Mouse (Mus musculus) forelimb bud, embryonic 11.5 days (tissue): ENCODE measurements around the gene Il17rc.

Experiments used
- DNase-seq: peaks from one replicate; pipeline ENCODE4 v3.0.0-alpha.2; 2012; ENCODE audit warnings: low read depth, low spot score

Il17rc gene

GRCm38 (mm10) chr6:113471297-113471936, at the start of gene Il17rc:
Gene Il17rc, plus strand, starts transcription at chr6:113471427.
- no peak for DNase-seq

- DNase-seq: no peak
Measured at GRCm38 (mm10) chr6:113423000-113423399, 48.2 kb upstream of the Il17rc start.

GRCm38 (mm10) chr6:113424187-113424586, 47.0 kb upstream of the Il17rc start:
- no peak for DNase-seq

DNA sequence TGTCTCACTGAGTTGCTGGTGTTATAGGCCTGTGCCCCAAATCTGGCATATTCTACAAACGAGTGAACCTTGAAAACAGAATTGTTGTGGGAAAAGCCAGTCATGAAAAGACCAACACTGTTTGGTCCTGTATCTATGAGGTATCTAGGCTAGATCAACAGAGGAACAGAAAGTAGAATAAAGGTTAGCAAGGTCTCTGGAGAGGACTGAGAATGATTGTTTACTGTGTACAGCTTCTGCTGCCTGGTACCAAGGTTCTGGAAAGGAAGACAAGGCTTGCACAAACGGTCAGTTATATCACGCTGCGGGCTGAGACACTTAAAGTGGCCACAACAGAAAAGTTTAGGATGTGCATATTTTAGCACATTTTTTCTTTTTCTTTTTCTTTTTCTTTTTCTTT, 44.5 kb upstream of the Il17rc start:
- DNase-seq: no peak

GRCm38 (mm10) chr6:113427397-113427796, 43.8 kb upstream of the Il17rc start:
- DNase-seq: peak; percentile 61

DNA sequence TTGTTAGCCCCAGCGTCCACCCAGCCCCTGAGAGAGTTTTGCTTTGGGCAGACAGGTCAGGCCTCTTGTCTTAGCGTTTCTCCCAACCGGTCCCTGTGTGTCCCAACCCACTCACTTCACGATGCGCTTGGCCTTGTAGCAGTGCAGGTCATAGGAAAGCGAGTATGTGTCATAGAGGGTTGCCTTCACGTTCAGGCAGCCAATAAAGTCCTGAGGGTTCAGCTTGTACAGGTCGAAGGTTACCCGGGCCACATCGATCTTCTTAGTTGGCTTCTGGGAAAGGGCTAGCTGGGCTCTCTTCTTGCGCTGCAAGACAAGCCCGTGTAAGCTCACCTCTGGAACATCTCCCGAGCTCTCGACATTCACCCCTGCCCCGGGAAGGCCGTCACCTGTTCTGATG, 43.2 kb upstream of the Il17rc start:
- DNase-seq: no peak

- no peak for DNase-seq
Measured at GRCm38 (mm10) chr6:113429965-113430364, 41.3 kb upstream of the Il17rc start.

GRCm38 (mm10) chr6:113430846-113431245, 40.4 kb upstream of the Il17rc start:
- DNase-seq: no peak

DNA sequence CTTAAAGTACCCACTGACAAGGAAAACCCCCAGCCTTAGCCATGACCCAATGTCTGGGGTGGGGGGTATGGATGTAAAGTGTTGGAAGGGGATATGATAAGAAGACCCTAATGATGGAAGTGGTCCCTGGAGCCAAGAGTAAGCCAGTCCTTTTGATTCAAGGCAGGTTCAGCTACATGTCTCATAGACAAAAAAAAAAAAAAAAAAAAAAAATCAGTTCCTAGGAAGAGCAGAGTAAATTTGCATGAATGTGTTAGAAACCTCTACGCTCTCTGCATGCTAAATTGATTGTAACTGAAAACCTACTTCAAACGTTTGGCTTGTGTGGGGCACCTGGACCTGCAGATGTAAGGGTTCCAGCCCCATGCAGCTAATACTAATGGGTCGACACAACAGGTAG, 39.4 kb upstream of the Il17rc start:
- DNase-seq: no peak

DNA sequence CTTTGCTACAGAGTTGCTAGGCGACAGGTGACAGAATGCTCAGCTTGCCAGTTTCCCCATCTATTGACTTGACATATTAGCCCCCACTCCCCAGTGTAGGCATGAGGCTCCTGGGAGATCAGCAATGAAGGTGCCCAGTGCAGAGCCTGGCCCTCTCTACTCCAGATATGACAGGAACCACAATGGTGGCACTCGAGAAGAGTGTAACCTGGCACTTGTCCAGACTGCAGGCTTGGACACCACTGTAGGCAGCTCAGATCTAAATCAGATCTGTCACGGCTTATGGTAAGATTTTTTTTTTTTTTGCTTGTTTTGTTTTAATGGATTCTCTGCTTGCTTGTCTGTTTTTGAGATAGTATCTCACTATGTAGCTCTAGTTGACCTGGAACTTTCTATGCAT, 37.6 kb upstream of the Il17rc start:
- DNase-seq: no peak

- no peak for DNase-seq
Measured at GRCm38 (mm10) chr6:113434691-113435090, 36.5 kb upstream of the Il17rc start.

DNA sequence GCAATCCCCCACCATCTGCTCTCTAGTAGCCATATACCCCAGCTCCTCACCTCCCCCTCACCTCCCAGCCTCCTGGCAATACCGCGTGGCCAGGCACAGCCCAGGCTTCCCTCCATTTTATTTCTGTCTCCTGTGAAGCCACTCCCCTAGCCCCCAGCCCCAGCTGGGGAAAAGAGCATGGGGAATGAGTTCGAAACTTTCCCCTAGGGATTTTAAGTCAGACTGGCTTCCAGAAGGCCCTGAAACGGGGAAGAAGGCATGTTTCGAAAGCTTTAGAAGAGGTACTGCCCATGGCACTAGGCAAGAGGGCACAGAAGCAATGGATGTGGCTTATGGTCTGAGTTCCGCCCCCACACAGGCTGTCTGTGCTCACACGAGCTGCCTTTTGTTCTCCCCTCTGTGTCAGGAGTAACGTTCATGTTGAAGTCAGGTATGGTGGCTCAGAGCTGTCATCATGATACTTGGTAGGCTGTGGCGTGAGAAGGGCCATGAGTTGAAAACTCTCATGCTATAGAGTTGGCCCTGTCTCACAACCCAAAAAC, 35.5 kb upstream of the Il17rc start, which contains the start of gene Cidec:
Gene Cidec, minus strand, starts transcription at position 97 of the 542 bp plus-strand sequence.
- DNase-seq: no peak

- no peak for DNase-seq
Measured at GRCm38 (mm10) chr6:113437135-113437534, 34.1 kb upstream of the Il17rc start.

DNA sequence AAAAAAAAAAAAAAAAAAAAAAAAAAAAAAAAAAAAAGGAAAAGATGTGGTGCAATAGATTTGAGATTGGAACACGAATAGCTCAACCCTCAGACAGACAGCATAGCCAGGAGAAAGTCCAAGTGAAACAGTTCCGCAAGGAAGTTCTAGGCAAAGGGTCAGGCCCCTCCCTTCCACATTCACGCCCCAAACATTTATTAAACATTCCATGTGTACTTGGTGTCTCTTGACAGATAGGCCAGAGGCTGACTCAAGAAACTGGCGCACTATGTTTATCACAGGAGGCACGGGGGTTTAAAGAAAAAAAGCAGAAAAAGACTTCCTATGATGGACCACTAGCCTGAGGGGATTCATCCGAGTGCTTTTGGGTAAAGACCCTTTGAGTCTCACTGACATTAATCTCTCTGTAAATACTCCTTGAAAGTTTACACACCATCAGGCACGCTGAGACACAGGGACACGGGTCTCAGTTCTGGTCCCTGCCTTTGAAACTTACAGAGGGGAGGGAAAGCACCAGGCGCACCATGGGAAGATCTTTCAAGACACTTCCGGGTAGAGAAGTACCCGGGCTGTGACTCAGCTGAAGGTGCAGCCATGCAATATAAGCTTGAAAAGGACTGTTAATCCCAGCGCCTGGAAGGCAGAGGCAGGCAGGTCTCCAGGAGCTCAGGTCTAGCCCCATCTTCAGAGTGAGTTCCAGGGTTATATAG, 32.4 kb upstream of the Il17rc start:
- DNase-seq: no peak

DNA sequence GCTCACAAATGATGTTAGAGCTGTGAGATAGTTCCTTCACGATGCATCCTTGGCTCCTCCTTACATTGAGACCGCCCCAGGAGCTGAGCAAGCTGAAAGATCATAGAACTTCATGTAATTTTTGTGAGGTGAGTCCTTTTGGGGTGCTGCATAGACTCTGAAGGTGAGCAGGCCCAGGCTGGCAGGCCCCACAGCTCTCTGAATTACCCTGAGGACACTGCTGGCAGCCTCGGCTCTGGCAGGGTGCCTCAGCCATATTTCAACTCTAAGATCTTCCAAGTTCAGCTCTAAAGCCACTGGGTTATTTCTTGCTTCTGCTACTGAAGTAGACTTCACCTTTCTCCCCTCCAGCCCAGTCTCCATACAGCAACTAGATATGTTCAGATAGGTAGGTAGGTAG, 30.5 kb upstream of the Il17rc start:
- no peak for DNase-seq

GRCm38 (mm10) chr6:113441147-113441680, 30.0 kb upstream of the Il17rc start:
- peak; percentile 77 for DNase-seq

DNA sequence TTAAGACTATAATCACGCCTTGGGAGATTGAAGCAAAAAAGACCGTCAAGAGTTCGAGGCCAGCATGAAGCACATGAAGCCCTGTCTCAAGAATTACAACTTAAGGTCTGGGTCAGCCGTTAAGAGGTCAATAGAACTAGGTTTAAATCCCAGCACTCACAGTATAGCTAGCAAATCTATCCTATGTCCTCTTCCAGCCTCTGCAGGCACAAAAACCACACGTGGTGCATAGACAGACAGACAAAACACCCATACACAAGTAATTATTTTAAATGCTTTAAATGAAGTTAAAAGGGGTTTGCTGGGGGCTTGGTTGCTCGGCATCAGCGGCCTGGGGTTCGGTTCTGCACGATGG, 29.2 kb upstream of the Il17rc start:
- DNase-seq: no peak

DNA sequence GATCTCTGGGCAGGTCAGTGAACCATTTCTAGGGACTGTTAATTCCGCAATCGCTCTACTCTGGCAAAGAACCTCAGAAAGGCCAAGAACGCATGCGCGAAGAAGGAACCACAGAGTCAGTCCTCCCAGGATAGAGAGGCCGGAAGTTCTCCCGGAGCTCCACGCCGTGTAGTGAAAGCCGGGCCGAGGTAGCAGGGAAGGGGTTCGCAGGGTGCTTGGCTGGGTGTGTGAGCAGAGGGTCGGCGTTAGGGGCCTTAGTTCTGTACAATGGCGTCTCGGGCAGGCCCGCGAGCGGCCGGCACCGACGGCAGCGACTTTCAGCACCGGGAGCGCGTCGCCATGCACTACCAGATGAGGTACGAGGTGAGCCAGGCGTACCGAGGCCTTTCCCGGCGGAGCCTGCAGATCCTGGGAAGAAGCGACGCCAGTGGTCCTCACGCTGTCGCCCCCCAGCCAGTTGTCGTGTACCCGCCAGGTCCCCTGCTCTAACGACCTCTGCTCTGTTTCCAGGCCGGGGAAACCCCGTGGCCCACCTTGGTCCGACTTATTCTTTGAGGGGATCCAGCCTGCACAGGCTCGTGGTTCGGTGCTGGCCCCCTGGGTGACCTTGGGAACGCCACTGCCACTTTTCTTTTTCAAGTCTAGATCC, 28.7 kb upstream of the Il17rc start, which contains the start of gene Jagn1:
Gene Jagn1, plus strand, starts transcription at position 128 of the 649 bp plus-strand sequence.
- DNase-seq: peak; percentile 91

- DNase-seq: no peak
Measured at GRCm38 (mm10) chr6:113443091-113443490, 28.1 kb upstream of the Il17rc start.

DNA sequence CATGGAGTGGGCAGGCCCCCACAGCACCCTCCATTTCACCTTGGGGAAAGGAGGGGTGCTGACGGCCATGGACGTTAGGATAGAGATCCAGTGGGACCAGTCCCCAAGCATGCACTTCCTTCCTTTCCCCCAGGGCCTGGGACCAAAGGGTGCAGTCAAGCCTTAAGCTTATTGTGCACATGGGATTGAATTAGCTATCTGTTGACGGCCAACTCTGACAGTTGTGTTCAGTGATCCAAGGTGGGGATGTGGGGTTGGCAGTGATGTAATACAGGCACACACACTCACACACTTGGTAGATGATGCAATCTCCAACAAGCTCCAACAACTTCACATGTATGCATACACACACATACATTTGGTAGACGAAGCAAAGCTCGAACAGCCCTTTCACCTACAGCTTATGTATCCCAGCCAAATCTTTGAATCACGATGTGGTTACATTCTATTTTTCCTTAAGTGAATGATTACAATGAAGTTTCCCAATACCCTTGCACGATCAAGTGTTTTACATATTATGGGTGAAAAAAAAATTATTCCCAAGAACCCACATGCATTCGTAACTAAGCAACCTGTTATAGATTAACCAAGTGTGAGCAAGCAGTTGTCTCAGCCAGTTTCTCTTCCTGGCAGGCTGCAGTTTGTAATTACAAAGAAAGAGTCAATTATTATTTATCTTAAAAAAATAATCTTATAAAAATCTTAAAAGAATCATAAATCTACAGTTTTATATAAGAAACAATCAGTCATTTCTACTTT, 26.8 kb upstream of the Il17rc start:
- no peak for DNase-seq

GRCm38 (mm10) chr6:113447639-113448038, 23.6 kb upstream of the Il17rc start:
- no peak for DNase-seq
